Mouse (Mus musculus): ENCODE data around the gene Fkbp15. TPM values are rescaled to one million over a fixed set of nuclear protein-coding genes. Genes with fewer than 3 reads are reported as not detected.

Fkbp15 gene
- polyA plus RNA-seq, 1 experiment from 2014 or later: 20.9 TPM

GRCm38 (mm10) chr4:62389592-62390512, 29.5 kb upstream of the Fkbp15 start:
- no peaks in the 10 kb centered on the region for H3K9me3 ChIP-seq
- no peak overlapping the region for H3K9ac ChIP-seq
- no peak overlapping the region for H3K4me3 ChIP-seq
- WGBS: 89% methylated on average over 5 of the region's 5 CpGs
- no peak overlapping the region for H3K4me2 ChIP-seq
- no peak for ATAC-seq (ENCODE audit: low FRiP score, low read depth)
- no peaks in the 10 kb centered on the region for H3K27me3 ChIP-seq
- peaks cover 45% of the 10 kb centered on the region for H3K36me3 ChIP-seq
- H3K27ac ChIP-seq (replicated peaks): no peak overlapping the region
- no peaks in the 10 kb centered on the region for H3K4me1 ChIP-seq (replicated peaks)

DNA sequence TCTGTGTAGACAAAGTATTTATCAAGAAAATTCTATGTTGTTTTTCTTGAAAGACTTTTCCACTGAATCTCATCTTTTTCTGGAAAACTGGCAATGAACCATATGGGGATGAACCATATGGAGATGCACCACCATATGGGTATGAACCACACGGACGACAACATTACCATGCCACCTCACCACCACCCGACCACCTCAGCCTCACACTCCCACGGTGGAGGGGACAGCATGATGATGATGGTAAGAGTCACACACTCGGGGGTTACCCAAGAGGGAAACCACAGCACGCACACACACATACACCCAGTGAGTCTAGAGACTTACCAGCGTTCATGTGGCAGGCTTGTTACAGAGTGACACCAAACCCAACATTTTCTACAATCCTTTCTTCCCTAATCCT, 25.1 kb upstream of the Fkbp15 start:
- H3K4me1 ChIP-seq (replicated peaks): no peaks in the 10 kb centered on the region
- no peak overlapping the region for H3K4me2 ChIP-seq
- H3K4me3 ChIP-seq: no peak overlapping the region
- no peaks in the 10 kb centered on the region for H3K9me3 ChIP-seq
- H3K27ac ChIP-seq (replicated peaks): no peak overlapping the region
- no peaks in the 10 kb centered on the region for H3K27me3 ChIP-seq
- ATAC-seq (ENCODE audit: low FRiP score, low read depth): no peak
- no peak overlapping the region for H3K9ac ChIP-seq
- 90% methylated on average over 7 of the region's 7 CpGs for WGBS
- H3K36me3 ChIP-seq: peaks cover 20% of the 10 kb centered on the region; the same call in 1 of the 2 replicates

- no peak overlapping the region for H3K27ac ChIP-seq (replicated peaks)
- H3K36me3 ChIP-seq: peaks cover 14% of the 10 kb centered on the region; the same call in 1 of the 2 replicates
- WGBS: 92% methylated on average over 1 of the region's 1 CpGs
- H3K4me1 ChIP-seq (replicated peaks): no peaks in the 10 kb centered on the region
- H3K27me3 ChIP-seq: no peaks in the 10 kb centered on the region
- no peak overlapping the region for H3K4me2 ChIP-seq
- no peak for ATAC-seq (ENCODE audit: low FRiP score, low read depth)
- no peaks in the 10 kb centered on the region for H3K9me3 ChIP-seq
- H3K9ac ChIP-seq: no peak overlapping the region
- H3K4me3 ChIP-seq: no peak overlapping the region
Observed at GRCm38 (mm10) chr4:62384159-62384558, 23.8 kb upstream of the Fkbp15 start.

- no peak overlapping the region for H3K4me3 ChIP-seq
- no peak for ATAC-seq (ENCODE audit: low FRiP score, low read depth)
- no peaks in the 10 kb centered on the region for H3K4me1 ChIP-seq (replicated peaks)
- no peak overlapping the region for H3K4me2 ChIP-seq
- 92% methylated on average over 7 of the region's 7 CpGs for WGBS
- H3K9me3 ChIP-seq: no peaks in the 10 kb centered on the region
- H3K27ac ChIP-seq (replicated peaks): no peak overlapping the region
- H3K9ac ChIP-seq: no peak overlapping the region
- no peaks in the 10 kb centered on the region for H3K27me3 ChIP-seq
- peaks cover 10% of the 10 kb centered on the region; the same call in 1 of the 2 replicates for H3K36me3 ChIP-seq
Observed at GRCm38 (mm10) chr4:62383752-62384151, 23.4 kb upstream of the Fkbp15 start.

DNA sequence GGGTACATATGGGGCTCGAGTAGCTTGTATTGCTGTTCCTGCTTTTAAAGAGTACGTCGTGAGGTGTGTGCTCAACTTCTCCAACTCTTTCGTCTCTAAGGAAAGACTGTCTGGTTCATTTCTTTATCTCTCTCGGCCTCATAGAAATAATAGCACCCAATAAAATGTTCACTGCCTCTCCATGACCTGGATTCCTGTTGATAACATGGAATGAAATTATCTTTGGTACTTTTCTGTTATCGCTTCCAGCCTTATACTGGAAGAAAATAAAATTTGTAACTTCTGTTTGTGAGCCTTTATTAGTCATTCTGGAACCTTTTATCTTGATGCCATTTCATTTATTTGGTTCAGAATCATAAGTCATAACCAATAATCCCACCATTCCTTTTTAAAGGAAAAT, 22.9 kb upstream of the Fkbp15 start:
- 97% methylated on average over 6 of the region's 6 CpGs for WGBS
- Histone ChIP-seq H3K4me1 (replicated peaks) (no peaks in the 10 kb centered on the region), H3K4me2 (no peak overlapping the region)

DNA sequence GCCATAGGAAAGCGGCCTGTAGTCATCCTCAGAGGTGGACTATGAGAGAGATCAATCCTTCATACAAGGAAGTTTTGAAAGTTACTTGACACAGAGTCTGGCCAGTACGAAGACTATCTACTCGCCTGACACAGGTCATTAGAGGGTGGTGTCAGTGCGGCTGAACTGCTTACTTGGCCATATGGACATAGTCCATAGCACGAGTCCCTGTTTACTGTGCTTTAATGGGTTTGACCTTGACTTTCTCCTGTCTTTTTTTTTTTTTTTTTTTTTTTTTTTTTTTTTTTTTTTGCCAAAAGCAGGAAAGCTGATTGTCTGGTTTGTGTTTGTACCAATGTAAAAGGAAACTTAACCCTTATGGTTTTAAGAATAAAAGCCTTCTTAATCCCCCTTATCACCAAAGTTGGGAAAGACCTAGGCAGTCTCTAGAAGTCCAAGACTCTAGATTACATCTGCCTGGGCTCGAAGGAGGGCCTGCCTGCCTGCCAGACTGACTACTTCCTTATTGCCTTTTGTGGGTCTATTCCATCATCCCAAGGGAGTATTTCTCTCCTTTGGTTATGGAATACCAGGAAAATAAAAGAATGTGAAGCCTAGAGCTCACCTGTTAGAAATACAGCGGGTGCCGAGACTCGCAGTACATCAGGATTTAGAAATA, 19.5 kb upstream of the Fkbp15 start:
- no peaks in the 10 kb centered on the region for H3K9me3 ChIP-seq
- ATAC-seq (ENCODE audit: low FRiP score, low read depth): no peak
- H3K36me3 ChIP-seq: no peaks in the 10 kb centered on the region
- H3K4me1 ChIP-seq (replicated peaks): no peaks in the 10 kb centered on the region
- H3K9ac ChIP-seq: no peak overlapping the region
- H3K4me2 ChIP-seq: no peak overlapping the region
- WGBS: 93% methylated on average over 9 of the region's 9 CpGs
- no peak overlapping the region for H3K27ac ChIP-seq (replicated peaks)
- no peaks in the 10 kb centered on the region for H3K27me3 ChIP-seq
- no peak overlapping the region for H3K4me3 ChIP-seq

More for the DNA sequence above, 22.9 kb upstream of the Fkbp15 start:
- no peak overlapping the region for H3K9ac ChIP-seq
- 0 out of 2 replicates have a peak, but pooled peaks cover 5% of the 10 kb centered on the region for H3K36me3 ChIP-seq
- H3K4me3 ChIP-seq: no peak overlapping the region
- no peak overlapping the region for H3K27ac ChIP-seq (replicated peaks)
- no peaks in the 10 kb centered on the region for H3K9me3 ChIP-seq
- no peak for ATAC-seq (ENCODE audit: low FRiP score, low read depth)
- no peaks in the 10 kb centered on the region for H3K27me3 ChIP-seq

GRCm38 (mm10) chr4:62376123-62376522, 15.8 kb upstream of the Fkbp15 start:
- no peak overlapping the region for H3K9ac ChIP-seq
- 92% methylated on average over 2 of the region's 2 CpGs for WGBS
- H3K4me2 ChIP-seq: no peak overlapping the region
- H3K27me3 ChIP-seq: no peaks in the 10 kb centered on the region
- no peaks in the 10 kb centered on the region for H3K9me3 ChIP-seq
- no peaks in the 10 kb centered on the region for H3K36me3 ChIP-seq
- H3K27ac ChIP-seq (replicated peaks): no peak overlapping the region
- no peaks in the 10 kb centered on the region for H3K4me1 ChIP-seq (replicated peaks)
- ATAC-seq (ENCODE audit: low FRiP score, low read depth): no peak
- no peak overlapping the region for H3K4me3 ChIP-seq

GRCm38 (mm10) chr4:62374342-62374741, 14.0 kb upstream of the Fkbp15 start:
- Histone ChIP-seq H3K4me2 (no peak overlapping the region), H3K27me3 (no peaks in the 10 kb centered on the region), H3K4me1 (replicated peaks) (no peaks in the 10 kb centered on the region), H3K4me3 (no peak overlapping the region), H3K9me3 (no peaks in the 10 kb centered on the region), H3K27ac (replicated peaks) (no peak overlapping the region), H3K9ac (no peak overlapping the region), H3K36me3 (no peaks in the 10 kb centered on the region)
- ATAC-seq (ENCODE audit: low FRiP score, low read depth): no peak
- WGBS: 91% methylated on average over 4 of the region's 4 CpGs

- H3K4me2 ChIP-seq: no peak overlapping the region
- no peak overlapping the region for H3K4me3 ChIP-seq
- no peak for ATAC-seq (ENCODE audit: low FRiP score, low read depth)
- no peaks in the 10 kb centered on the region for H3K36me3 ChIP-seq
- no peaks in the 10 kb centered on the region for H3K4me1 ChIP-seq (replicated peaks)
- no peaks in the 10 kb centered on the region for H3K27me3 ChIP-seq
- no peak overlapping the region for H3K9ac ChIP-seq
- H3K9me3 ChIP-seq: no peaks in the 10 kb centered on the region
- 90% methylated on average over 7 of the region's 7 CpGs for WGBS
- no peak overlapping the region for H3K27ac ChIP-seq (replicated peaks)
Observed at GRCm38 (mm10) chr4:62373668-62374067, 13.3 kb upstream of the Fkbp15 start.

DNA sequence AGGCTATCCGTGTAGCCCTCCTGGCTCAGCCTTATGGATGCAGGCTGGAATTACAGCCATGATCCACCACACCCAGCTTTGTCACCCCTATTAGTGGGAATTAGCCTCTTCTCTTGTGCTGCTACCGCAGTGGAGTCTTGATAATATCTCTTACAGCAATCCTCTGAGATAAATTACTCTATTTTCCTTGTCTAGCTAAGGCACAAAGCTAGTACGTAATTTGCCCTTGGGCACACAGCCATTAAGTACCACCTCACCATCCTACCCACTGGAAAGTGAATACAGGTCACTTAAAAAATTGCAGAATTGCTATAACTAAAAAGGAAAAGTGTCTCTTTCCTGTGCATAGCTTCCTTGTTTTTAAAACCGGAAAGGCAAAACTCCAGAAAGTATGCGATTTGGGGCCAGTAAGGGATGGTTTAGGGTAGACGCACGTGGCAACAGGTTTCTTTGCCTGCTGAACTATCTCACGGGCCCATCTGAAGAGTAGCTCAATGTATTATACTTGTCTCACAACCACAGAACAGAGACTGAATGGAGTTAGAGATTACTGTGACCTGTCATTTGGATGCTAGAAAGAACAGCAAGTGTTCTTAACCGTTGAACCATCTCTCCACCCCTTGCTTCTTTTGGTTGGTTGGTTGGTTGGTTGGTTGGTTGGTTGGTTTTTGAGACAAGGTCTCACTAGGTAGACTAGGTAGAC, 12.6 kb upstream of the Fkbp15 start:
- no peak overlapping the region for H3K9ac ChIP-seq
- H3K9me3 ChIP-seq: no peaks in the 10 kb centered on the region
- no peaks in the 10 kb centered on the region for H3K4me1 ChIP-seq (replicated peaks)
- no peak overlapping the region for H3K4me2 ChIP-seq
- no peak overlapping the region for H3K4me3 ChIP-seq
- no peak overlapping the region for H3K27ac ChIP-seq (replicated peaks)
- H3K36me3 ChIP-seq: no peaks in the 10 kb centered on the region
- 90% methylated on average over 9 of the region's 9 CpGs for WGBS
- H3K27me3 ChIP-seq: no peaks in the 10 kb centered on the region
- no peak for ATAC-seq (ENCODE audit: low FRiP score, low read depth)

DNA sequence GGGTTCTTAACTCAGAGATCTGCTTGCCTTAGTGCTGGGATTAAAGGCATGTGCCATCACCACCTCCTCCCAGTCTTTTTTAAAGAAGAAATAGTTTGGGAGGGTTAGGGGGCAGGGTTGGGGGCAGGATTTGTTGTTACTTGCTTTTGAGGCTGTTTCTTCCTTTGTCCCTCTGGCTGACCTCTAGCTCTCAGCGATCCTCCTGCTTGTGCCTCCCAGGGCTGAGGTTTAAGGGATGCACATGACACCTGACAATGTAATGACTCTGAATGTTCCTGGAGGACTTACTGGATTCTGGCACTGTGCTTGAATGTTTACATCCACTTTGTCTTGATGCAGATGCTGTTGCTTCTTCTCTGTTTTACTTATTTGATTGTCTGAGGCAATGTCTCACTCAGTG, 12.1 kb upstream of the Fkbp15 start:
- H3K27me3 ChIP-seq: no peaks in the 10 kb centered on the region
- H3K9ac ChIP-seq: no peak overlapping the region
- no peak for ATAC-seq (ENCODE audit: low FRiP score, low read depth)
- 21% methylated on average over 1 of the region's 1 CpGs for WGBS
- H3K27ac ChIP-seq (replicated peaks): no peak overlapping the region
- no peaks in the 10 kb centered on the region for H3K36me3 ChIP-seq
- H3K4me1 ChIP-seq (replicated peaks): no peaks in the 10 kb centered on the region
- H3K4me3 ChIP-seq: no peak overlapping the region
- H3K4me2 ChIP-seq: no peak overlapping the region
- no peaks in the 10 kb centered on the region for H3K9me3 ChIP-seq

DNA sequence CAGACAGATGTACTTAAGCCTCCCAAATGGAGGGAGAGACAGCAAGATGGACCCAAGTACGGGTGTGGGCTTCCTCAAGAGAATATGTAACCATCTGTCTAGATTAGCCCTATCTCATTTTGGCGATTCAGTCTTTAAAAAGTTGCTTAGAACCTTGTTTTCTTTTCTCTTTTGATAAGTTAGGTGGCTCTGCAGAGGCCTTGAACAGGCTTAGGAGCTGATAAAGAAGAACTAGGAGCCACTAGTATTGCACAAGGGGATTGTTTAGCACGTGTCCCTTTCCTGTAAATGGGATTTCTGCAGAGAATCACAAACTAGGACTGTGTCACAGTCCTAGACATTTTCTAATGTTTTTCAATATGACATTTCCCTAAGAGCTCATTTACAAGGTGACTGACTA, 8.7 kb upstream of the Fkbp15 start:
- Histone ChIP-seq H3K9me3 (no peaks in the 10 kb centered on the region), H3K36me3 (no peaks in the 10 kb centered on the region), H3K27me3 (no peaks in the 10 kb centered on the region), H3K27ac (replicated peaks) (no peak overlapping the region), H3K4me2 (no peak overlapping the region), H3K4me3 (no peak overlapping the region), H3K4me1 (replicated peaks) (no peaks in the 10 kb centered on the region), H3K9ac (no peak overlapping the region)
- ATAC-seq (ENCODE audit: low FRiP score, low read depth): no peak
- 85% methylated on average over 3 of the region's 3 CpGs for WGBS

Data from hindbrain, embryonic 15.5 days (tissue).